Mouse (Mus musculus) heart, postnatal 25 days (tissue): ENCODE results near the gene Rbbp8nl. TPM values are rescaled to one million over a fixed set of nuclear protein-coding genes. Genes with fewer than 3 reads are reported as not detected.

ENCODE experiments used
- DNase-seq: peaks from one replicate; pipeline ENCODE4 v3.0.0; 2022; ENCODE audit warnings: low spot score
- intact Hi-C: fragments of 180-260 bp; cut with DNase I; formaldehyde crosslinking; loops from one replicate; pipeline ENCODE4 v1.15.1; 2025
- microRNA-seq: library from miRNA; unstranded; fragments of <30 nt; microRNA quantifications from one replicate; pipeline ENCODE4 v1.2.0, GENCODE M21; 2022
- total RNA-seq, 2 experiments: library from RNA; stranded (reverse); gene quantifications; 2 replicates each; pipeline ENCODE4 v1.2.3; 2021

The Rbbp8nl gene
- total RNA-seq, 2 experiments from 2014 or later: not detected

DNA sequence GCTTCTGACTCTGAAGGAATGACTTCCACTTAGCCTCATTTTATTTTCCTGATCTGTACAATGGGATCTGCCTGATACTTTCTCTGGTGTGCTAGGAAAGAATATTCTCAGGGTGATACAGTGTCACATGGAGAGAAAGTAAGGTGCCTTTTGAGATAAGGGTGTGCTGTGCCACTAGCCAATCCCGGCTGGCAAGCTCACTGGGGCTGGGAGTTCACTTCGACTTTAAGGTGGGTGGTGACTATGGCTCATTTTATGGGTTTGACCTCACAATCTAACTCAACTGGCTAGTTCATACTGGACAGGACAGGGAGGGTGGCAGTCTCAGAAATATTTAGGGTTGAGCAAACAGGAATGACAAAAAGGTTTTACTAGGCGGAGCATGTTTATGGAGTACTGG, 52.7 kb downstream of the Rbbp8nl start:
- intact Hi-C loops: no loop called here

DNA sequence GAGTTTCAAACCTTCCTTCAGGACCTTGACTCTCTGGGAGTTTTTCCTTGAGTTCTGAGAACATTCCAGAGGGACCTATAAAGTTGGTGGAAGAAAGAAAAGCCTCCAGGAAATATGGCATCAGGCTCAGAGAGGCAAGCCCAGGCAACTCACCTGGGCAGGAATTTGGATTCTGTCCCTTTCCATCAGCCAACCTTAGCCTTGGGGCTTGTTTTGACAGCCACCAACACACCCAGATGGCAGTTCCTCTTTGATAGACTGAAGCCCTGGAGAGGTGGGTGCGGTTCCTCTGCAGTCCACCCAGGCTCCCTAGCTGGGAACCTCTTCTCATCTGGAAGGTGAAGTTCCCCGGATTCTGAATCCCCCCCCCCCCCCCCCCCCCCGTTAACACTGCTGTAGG, 53.2 kb downstream of the Rbbp8nl start:
- intact Hi-C loops: no loop called here
- DNase-seq: no peak

More for the DNA sequence above, 52.7 kb downstream of the Rbbp8nl start:
- DNase-seq: no peak

DNA sequence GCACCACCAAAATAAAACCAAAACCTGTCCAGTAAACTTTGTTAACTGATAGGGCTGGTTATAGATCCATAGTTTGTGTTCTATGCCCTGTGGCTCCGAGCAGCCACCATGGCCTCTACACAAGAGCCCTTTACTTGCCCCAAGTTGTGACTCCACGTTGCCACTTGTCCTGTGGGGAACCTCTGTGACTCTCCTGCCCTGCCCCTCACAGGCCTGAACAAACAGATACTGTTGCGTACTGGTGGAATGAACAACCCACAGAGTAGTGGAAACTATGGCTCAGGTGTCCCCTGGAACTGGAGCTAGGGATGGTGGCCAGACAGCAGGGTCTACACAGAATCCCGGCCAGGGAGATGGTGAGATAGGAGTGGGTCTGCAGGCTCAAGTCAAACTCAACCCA, 53.9 kb downstream of the Rbbp8nl start:
- DNase-seq: no peak
- intact Hi-C loops: no loop called here

DNA sequence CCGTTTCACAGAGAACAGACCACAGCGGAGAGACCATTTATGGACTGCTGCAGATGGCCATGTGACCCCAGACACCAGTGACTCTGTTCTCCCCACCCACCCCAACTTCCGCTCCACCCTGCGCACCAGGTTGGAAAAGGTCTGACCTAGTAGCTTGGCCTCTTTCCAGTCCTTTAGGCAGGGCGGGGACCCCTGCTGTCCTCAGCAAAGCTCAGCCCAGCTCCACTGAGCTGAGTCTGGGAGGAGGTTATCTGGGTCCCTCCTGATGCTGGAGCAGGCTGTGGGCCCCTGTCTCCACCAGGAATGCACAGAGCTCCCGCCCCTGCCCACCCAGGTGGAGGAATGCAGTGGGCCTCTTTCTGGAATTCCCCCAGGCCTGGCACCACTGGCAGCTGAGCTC, 54.7 kb downstream of the Rbbp8nl start:
- intact Hi-C loops: no loop called here
- DNase-seq: no peak

DNA sequence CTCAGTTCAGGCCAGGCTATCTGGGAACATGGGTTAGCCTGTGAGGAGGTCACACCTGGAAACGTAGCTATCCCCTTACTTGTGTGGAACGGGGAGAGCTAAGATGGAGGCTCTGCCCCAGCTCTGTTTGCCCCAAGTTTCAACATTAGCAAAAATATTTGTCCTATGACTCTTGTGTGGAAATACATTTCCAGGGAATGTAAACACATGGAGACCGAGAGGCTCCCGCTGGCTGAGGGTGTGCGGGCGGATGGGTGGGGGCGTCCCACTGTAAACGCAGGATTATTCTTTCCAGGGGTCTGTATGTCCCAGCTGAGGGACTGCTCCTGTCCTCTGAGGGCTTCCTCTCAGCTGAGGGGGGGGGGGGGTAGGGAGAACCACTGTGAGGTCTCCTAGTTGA, 55.3 kb downstream of the Rbbp8nl start:
- intact Hi-C loops: no loop called here
- no peak for DNase-seq

DNA sequence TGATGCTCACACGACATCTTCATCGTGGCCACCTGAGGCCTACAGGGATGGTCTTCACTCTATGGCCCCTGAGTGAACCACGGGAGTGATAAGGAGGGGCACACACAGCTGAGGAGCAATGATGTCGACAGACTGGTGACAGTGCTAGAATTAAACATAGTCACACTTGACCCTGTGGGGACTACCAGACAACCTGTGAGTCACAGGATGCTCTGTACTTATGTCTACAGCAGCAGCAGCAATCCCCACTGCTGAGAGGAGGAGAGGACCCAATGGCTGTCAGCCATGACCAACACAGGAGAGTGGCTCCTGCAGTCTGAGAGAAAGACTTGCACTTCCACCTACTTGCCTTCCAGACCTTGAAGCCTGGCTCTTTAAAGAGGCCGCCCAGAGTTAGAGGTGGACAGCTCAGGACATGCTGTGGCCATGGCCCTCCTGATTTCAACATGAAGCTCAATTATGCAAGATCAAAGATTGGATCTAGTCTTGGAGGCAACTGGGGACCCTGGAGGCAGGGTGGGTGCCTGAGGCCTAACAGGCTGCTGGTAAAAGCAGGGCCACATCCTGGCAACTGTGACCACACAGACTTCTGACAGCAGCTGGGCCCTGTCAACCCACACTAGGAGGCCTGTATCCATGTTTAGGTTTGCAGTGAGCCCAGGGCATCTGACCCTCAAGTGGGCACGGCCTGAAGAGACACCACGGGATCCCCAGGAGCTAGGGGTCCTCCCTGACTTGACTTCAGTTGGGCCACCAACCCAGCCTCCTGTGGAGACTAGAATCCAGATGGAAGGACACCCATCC, 56.4 kb downstream of the Rbbp8nl start:
- DNase-seq: no peak
- intact Hi-C loops: no loop called here

DNA sequence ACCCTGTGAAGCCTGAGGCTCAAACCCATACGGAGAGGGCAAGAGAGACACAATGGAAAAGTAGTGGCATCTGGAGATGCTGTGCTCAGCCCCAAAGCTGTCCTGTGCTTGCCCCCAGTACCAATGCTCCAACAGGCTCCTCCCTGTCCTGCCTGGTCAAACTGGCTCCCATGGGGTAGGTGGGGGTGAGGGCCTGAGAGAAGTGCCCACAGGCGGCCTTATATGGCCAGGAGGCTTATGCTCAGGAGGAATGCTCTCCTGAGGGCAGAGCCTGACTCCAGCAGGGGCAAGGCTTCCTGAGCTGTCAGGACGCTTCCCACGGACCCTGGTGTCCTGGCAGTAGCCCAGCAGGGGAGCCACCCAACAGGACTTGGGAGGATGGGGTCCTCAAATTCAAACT, 59.2 kb downstream of the Rbbp8nl start:
- intact Hi-C loops: no loop called here
- no peak for DNase-seq

DNA sequence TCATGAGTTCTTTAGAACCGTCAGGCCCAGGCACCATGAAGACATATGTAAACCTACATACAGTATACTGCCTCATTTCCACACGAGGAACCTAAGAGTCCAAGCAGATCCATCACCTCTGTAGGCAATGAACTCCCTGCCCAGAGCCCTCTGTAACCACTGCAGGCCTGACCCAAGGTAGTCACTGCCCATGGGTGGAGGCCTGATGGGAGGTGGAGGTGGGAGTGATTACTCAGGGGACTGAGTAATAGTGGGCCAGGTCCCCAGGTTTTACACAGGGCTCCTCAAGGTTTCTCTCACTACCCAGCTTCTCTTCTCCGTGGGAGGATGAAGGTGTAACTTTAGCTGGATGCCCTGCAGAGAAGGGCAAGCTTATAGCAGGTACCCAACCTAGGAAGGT, 60.5 kb downstream of the Rbbp8nl start:
- DNase-seq: no peak
- intact Hi-C loops: loop anchor here (2.0 kb wide), 1 partner anchor 22 kb away; no protein-coding TSS in a partner anchor

DNA sequence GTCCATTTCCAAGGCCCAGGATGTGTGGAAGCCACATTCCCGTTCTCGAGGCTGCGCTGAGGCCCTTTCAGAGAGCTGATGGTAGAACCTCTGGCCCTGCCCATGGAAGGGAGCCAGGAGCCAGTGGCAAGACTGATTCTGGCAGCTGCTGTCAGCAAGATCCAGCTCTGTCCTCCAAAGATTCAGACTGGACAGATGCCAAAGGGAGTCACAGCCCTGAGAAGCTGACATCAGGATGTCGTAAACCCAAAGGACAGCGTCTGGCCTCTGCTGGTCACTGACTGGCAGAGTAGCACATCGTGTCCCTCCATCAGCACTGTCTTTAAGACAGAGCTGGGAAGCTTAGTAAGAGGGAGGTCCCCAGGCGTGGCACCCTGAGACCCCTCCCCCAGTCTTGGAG, 61.1 kb downstream of the Rbbp8nl start:
- DNase-seq: no peak
- intact Hi-C loops: loop anchor here (2.0 kb wide), 1 partner anchor 22 kb away; no protein-coding TSS in a partner anchor

DNA sequence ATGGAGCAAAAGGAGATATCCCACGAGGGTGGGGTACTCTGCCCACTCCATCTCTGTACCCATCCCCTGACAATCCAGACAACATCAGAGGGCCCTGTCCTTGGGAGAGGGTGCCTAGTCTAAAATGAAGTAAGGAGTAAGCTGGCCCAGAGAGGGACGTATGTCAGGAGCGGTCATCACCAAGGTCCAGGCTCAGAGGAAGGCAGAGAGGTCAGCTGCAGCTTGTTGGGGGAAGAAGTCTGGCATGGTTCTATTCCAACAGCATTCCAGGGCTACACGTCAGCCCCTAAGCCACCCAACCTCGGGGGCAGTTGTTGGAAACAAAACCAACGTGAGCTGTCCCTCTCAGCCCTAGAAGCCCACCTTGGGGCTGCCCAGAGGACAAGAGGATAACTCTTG, 61.6 kb downstream of the Rbbp8nl start:
- no peak for DNase-seq
- intact Hi-C loops: loop anchor here (2.0 kb wide), 1 partner anchor 23 kb away; no protein-coding TSS in a partner anchor

Small RNAs within 50 kb of the gene (microRNA-seq; reads per million reads assigned to microRNA genes)
- gene Mir3091: not detected

Other genes with a start within 250 kb of the Rbbp8nl start
- gene Psma7, start 247.4 kb downstream of the Rbbp8nl start, total RNA-seq: 100 to 1,000 TPM; 155 to 163 TPM
- gene Ss18l1, start 247.4 kb downstream of the Rbbp8nl start, total RNA-seq: 1 to 10 TPM; 2.2 to 2.3 TPM
- gene Mtg2, start 219.3 kb downstream of the Rbbp8nl start, total RNA-seq: 10 to 100 TPM; 23.0 to 27.4 TPM
- gene Hrh3, start 185.4 kb downstream of the Rbbp8nl start, total RNA-seq: not detected
- gene Osbpl2, start 170.6 kb downstream of the Rbbp8nl start, total RNA-seq: 10 to 100 TPM; 32.3 to 36.4 TPM
- gene Adrm1, start 118.4 kb downstream of the Rbbp8nl start, total RNA-seq: 10 to 100 TPM; 73.1 to 83.5 TPM
- gene Lama5, start 64.0 kb downstream of the Rbbp8nl start, total RNA-seq: 10 to 100 TPM; 50.3 to 58.2 TPM
- gene Rps21, start 32.5 kb downstream of the Rbbp8nl start, total RNA-seq: 100 to 1,000 TPM; 471 to 515 TPM
- gene Cables2, start 16.4 kb downstream of the Rbbp8nl start, total RNA-seq: 10 to 100 TPM; 13.0 to 13.8 TPM
- gene Gata5, start 44.8 kb upstream of the Rbbp8nl start, total RNA-seq: 1 to 10 TPM in 1 of 2 experiments, under 1 TPM in 1; 0.98 to 1.1 TPM
- not detected for gene Slco4a1, start 166.4 kb upstream of the Rbbp8nl start, total RNA-seq
- gene Ntsr1, start 210.1 kb upstream of the Rbbp8nl start, total RNA-seq: not detected